Mouse (Mus musculus) stomach, postnatal 0 days (tissue): Measurements from ENCODE around the gene Mpz.

Experiments
- CTCF ChIP-seq: IDR thresholded peaks from 2 replicates; pipeline ENCODE4 v1.5.1; 2016; ENCODE audit warnings: antibody characterized with exemption, low read depth, mild to moderate bottlenecking, moderate library complexity
- EP300 ChIP-seq: optimal IDR thresholded peaks from 2 replicates; pipeline ENCODE3; 2016; ENCODE audit warnings: antibody characterized with exemption

- no peak for TF ChIP-seq CTCF
- TF ChIP-seq EP300, result no peak
Observed at GRCm38 (mm10) chr1:171119405-171119804, 31.1 kb upstream of the Mpz start.
